Mouse (Mus musculus) liver (tissue): Measurements from ENCODE around the gene Rnf38.

Source experiments
- DNase-seq: peaks from one replicate; pipeline ENCODE4 v3.0.0-alpha.2; 2020; ENCODE audit warnings: mixed read lengths

Gene Rnf38

GRCm38 (mm10) chr4:44115046-44115445 is 118.5 kb downstream of the Rnf38 start:
- DNase-seq: no peak

- no peak for DNase-seq
Measured at GRCm38 (mm10) chr4:44113393-44114138, 120.0 kb downstream of the Rnf38 start.

- no peak for DNase-seq
Measured at GRCm38 (mm10) chr4:44112741-44113140, 120.8 kb downstream of the Rnf38 start.

GRCm38 (mm10) chr4:44110771-44111170 is 122.8 kb downstream of the Rnf38 start:
- no peak for DNase-seq

- DNase-seq: no peak
Measured at GRCm38 (mm10) chr4:44108297-44108696, 125.3 kb downstream of the Rnf38 start.

GRCm38 (mm10) chr4:44107339-44107738 is 126.2 kb downstream of the Rnf38 start:
- no peak for DNase-seq

- DNase-seq: no peak
Measured at GRCm38 (mm10) chr4:44106297-44106821, 127.2 kb downstream of the Rnf38 start.

- DNase-seq: no peak
Measured at GRCm38 (mm10) chr4:44104195-44104917, 129.2 kb downstream of the Rnf38 start.

- no peak for DNase-seq
Measured at GRCm38 (mm10) chr4:44103620-44104019, 130.0 kb downstream of the Rnf38 start.

GRCm38 (mm10) chr4:44097576-44098335 is 135.8 kb downstream of the Rnf38 start:
- DNase-seq: no peak

GRCm38 (mm10) chr4:44094475-44094874 is 139.1 kb downstream of the Rnf38 start:
- DNase-seq: no peak

GRCm38 (mm10) chr4:44092359-44092758 is 141.2 kb downstream of the Rnf38 start:
- DNase-seq: peak; percentile 77

- no peak for DNase-seq
Measured at GRCm38 (mm10) chr4:44085566-44085965, 148.0 kb downstream of the Rnf38 start.

GRCm38 (mm10) chr4:44084602-44085325 is 148.8 kb downstream of the Rnf38 start:
- DNase-seq: no peak

- DNase-seq: no peak
Measured at GRCm38 (mm10) chr4:44083945-44084344, 149.6 kb downstream of the Rnf38 start, which contains the start of gene Gne. Gene Gne (minus strand): TSS chr4:44084177.

GRCm38 (mm10) chr4:44078358-44078933 is 155.1 kb downstream of the Rnf38 start:
- no peak for DNase-seq
